Mouse (Mus musculus): ENCODE data around the gene Naa15.
"Not testable (repeated sequence)": the region's sequence is repeated elsewhere in the genome, so short reads cannot be mapped to it uniquely, and the experiment has no call there.

Naa15 gene

DNA sequence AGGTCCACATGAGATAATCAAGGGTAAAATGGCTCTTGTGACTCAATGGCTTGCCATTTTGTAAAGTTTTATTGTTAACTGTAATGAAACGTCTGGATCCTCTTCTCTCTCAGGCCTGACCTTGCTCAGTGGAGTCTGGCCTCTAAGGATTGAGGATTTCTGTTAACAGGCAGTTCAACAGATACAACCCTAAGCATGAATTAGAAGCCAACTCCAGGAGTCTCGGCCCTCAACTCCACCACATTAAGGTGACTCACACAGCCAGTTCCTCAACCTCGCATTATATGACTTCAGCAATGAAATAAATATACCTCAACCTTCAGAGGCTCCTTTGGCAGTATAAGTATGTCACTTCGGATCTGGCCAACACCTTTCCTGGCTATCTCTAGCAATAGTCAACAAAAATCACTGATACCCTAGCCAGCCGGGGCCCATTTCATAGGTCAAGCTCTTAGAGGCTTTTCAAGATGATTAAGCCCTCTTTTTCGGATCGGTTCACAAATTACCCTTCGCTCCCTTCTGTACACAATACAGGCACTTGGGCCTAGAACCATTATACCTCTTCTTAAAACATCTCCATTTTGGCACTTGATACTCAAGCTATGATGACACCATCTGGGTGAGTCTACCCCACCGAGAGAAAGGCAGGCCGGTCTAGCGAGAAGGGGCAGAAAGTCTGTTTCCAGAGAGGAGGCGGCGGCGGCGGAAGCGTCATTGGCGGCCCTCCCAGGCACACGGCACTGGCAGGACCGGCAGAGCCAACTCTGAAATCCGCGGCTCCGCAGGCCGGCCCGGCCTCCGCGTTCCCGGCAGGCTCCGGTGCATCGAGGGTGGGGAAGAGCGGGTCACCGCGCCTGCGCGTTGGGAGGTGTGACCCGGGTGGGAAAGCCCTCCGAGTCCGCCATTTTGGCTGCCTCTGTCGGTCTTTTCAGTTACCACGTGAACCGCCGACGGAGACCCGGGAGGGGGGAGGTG, at the start of gene Naa15:
Gene Naa15, plus strand, starts transcription at position 51 of the 975 bp plus-strand sequence.
- DNase-seq: peak; percentile 97

DNA sequence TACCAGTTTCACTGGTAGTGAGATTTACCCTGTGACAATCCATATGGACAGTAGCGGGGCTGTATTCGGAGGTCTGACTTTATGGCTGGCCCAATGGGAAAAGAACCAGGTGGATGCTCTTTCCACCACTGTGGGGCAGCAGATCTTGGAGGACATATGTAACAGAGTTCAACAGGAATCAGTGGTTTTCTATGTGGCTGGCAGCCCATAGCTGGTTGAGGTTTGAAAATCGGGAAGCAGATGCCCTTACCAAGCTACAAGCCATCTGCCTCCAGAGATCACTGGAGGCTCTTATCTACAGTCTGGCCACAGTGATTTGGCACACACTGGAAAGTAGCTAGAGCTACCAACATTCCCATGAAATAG, 49.4 kb upstream of the Naa15 start:
- no peak for DNase-seq

DNA sequence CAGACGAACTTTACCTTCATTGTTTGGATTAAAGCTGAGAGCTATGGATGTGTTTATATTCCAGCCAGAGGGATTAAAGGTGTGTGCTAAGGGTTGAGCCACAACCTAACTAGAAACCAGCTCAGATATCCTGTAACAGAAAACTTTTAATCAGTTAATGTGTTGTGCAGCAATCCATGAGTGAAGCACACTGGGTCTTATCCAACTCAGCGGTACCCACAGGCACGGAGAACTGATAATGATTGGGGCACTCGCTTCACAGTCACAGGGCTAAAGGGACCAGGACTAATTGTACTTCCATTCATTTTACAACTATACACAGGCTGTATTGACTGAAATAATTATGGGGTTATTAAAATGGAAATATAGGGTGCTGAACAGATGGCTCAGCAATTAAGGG, 48.0 kb upstream of the Naa15 start:
- no peak for DNase-seq

DNA sequence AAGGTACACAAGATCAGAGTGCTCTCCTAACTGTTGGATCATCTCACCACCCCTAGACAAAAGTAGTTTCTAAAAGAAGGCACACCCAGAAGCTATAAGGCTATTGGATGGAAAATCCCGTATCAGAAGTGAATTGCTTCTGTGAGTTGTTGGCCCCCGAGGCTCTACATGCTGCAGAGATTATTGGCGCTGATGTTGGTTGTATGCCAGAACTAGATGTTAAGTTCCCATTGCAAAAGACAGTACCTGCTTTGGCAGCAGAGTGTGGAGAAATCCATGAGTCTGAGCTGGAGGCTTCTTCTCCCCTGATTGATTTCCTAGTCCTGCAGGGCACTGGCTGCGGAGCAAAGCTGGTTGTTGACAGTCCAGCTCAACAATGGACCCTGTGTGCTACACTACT, 46.9 kb upstream of the Naa15 start:
- DNase-seq: no peak

DNA sequence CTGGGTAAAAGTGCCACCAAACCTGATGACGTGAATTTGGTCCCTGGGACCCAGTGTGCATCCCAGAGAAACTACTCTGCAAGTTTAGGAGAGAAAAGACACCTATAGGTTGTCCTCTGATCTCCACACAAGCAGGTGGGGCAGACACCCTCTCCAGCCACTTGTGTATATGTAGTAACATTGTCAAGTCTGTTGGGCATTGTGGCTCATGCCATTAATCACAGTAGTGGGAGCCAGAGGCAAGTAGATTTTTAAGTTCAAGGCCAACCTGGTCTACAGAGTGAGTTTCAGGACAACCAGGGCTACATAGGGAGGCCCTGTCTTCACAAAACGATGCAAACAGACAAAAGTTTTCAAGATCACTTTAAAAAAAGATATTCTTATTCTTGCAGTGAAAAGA, 43.1 kb upstream of the Naa15 start:
- DNase-seq: no peak

DNA sequence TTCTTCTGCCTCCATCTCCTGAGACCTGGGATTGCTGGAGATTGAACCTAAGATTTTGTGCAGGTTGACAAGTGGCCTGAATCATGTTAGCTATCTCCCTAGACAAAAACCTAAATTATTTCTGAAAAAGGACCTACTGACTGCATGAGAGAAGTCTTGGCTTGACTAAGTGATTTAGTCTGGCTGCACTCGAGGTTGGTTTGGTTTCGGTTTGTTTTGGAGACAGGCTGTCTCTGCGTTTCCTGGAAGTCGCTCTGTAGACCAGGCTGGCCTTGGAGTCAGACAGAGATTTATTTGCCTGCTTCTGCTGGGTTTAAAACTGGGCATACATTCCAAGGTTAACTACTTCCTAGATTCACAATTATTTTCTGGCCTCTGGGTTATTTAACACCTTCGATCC, 42.1 kb upstream of the Naa15 start:
- DNase-seq: no peak

DNA sequence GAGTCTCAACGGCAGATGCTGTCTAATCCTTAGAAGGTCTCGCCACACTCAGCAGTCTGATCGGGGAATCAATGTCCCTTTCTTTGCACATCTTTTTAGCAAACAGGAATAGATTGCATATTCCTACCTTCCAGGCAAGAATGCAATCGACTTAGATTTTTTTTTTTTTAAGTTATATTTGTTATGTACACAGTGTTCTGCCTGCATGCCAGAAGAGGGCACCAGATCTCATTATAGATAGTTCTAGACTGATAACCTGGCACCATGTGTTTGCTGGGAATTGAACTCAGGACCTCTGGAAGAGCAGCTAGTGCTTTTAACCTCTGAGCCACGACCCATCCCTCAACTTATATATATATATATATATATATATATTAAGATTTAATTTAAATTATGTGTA, 41.4 kb upstream of the Naa15 start:
- DNase-seq: no peak

DNA sequence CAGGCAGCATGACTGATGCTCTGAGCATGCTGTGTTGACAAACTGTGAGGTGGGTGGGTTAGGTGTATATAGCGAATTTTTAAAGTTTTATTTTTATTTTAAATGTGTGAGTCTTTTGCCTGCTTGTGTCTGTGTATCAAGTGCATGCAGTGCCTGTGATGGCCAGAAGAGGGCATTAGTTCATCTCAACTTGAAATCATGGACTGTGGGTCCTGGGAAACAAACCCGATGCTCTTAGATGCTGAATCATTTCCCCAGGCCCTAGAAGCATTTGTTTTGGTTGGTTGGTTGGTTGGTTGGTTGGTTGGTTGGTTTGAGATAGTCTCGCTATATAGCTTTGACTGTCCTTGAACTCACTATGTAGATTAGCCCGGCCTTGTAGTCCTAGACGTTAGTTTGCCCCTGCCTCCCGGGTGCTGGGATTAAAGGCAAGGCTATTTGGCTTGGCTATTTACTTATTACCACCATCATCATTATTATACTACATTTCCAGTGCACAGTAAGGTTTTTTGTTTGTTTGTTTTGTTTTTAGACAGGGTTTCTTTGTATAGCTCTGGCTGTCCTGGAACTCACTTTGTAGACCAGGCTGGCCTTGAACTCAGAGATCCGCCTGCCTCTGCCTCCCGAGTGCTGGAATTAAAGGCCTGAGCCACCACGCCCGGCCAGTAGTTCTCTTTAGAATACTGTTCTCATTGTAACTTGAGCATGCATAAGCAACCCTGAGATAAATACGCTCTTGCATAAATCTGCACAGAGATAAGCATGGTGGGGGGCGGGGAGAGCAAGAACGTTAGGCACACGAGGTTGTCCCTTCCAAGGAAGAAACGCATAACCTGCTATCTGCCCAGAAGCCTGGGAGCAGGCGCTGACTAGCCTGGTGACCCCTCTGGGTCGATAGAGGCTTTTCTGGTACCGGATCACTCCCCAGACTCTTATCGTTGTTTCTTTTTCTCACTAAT, 39.4 kb upstream of the Naa15 start:
- peak; percentile 83 for DNase-seq

DNA sequence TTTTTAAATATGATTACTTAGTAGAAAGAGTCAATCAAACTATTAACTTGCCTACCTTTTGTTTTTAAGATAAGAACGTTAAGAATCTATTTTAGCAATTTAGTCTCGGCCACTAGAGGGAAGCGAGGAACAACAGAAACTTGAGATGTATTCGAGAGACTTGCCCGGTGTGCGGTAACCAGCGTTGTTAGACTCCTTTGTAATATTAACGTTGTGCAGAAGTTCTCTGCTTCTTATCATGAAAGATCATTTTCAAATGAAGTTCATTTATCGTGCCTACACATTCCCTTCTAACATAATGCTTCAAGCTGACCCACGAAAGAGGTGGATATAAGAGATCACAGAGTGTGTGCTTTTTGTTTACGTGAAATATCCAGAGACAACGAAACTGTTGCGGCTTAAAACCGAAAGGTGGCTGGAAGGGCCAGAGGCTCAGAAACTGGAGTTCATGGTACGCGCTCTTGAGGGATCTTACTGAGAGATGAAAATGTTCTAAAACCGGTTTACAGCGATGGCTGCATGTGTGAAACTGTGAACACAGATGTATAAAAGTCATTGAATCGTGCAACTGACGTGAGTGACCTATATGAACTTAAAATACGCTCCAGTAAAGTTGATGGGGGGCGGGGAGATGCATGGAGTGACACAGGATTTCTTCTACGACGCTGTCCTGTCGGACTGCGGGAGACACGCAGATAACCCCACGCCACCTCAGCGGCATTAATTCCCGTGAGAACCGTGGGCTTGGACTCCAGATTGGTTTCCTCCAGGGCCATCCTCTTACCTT, 36.9 kb upstream of the Naa15 start:
- peak; percentile 76 for DNase-seq

DNA sequence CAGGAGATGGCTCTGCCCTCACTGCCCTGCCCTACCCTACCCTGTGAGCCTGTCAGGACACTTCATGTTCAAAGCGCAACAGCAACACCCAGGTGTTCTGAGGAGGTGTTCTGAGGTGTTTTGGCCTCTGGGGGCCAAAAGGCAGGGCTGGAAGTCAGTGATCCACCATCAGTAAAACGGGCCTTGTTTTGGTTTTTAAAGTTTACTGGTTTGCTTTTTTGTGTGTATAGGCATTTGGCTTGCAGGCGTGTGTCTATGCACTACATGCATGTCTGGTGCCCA, 36.3 kb upstream of the Naa15 start:
- DNase-seq: no peak

DNA sequence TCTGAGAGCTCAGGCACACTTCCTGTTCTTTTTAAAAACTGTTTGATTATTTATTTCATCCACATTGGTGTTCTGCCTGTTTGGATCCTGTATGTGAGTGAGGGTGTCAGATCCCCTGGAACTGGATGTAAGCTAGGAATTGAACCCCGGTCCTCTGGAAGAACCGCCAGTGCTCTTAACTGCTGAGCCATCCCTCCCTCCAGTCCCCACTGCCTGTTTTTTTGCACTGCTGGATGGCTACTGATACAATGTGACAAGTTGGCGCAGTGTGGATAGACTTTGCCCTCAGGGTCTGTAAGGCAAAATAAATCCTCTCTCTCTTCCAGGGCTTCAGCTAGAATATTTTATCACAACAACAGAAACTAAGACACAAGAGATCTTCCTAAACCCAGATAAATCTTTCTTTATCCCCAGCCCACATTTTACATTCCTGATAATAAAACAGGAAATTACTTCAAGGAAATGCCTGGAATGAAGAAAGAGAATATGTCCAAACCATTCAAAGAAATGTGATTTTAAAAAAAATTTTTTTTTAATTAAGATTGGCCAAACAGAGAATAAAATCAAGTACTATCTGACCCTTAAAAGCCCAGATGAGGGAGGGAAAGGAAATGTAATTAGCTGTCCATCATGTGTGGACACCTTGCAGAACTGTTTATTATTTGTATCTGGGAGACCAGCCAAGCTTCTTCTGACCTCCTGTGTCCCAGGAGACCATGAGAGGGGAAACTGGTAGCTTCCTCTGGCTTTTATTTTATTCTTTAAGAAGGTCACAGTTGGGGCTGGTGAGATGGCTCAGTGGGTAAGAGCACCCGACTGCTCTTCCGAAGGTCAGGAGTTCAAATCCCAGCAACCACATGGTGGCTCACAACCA, 34.9 kb upstream of the Naa15 start:
- peak; percentile 78 for DNase-seq

DNA sequence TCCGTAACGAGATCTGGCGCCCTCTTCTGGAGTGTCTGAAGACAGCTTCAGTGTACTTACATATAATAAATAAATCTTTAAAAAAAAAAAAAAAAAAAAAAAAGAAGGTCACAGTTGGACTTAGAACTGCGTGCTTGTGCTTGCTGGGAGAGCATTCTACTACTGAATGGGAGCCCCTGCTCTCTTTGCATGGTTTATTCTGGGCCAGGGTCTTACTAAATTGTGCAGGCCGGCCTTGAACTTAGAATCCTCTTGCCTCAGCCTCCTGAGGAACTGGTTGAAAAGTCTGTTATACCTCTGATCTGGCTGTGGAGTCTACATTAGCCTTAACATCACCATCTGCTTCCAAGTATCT, 34.3 kb upstream of the Naa15 start:
- no peak for DNase-seq

DNA sequence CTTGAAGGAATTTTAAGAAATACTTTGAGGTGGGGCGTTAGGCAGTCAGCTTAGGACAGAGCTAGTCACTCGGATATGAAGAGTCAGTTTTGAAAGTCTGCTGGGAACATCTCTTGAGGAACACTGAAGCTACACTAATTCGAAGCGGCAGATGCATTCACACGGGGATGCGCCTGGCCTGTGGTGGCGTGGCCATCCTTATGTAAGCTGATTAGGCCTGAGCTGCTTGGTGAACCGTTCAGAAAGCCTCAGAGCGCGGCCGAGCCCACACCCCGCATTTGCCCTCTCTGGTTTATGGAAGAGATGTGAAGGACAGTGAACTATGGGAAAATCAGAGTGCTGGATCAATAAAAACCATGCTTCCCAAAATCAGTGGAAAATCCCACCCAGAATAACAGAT, 31.5 kb upstream of the Naa15 start:
- peak; percentile 96 for DNase-seq

DNA sequence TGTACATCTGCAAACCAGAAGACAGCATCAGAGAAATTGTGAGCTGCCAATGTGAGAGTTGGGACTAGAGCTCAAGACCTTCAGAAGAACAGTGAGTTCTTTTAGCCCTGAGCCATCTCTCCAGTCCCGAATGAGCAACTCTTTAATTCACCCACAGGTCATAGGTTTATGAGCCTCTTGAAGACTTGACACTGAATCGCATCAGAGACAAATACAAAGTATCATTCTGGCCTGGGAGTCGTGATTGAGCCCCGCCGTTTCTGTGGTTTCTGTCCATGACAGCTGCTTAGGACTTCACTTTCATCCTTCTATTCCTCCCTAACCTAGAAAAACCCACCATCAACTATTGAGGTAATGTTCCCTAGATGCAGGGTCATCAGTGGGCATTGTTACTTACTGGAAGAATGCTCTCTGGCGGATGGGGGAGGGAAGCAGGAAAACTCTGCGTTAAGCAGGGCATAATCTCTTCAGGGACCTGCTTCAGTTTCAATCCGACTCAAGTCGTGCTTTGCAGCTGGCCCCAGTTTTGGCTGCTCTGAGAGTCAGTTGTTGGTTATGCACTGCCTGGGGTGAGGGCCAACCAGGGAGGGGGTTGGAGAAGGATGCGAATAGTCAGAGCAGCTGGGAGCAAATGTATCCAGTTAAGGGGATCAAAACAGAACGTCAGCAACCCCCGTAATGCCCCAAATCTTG, 28.4 kb upstream of the Naa15 start:
- peak; percentile 82 for DNase-seq

DNA sequence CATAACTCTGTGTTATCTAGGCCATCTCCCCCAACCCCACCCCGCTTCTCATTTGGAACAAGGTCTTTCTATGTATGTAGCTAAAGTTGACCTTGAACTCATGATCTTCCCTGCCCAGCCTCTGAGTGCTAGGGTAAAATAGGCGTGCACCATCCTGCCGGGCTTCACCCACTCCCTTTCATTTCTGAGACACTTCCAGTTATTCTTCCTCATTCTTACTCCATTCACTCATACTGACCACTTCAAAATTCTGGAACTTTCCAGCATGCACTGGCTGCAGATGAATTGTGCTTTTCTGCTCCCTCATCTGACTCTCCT, 27.9 kb upstream of the Naa15 start:
- DNase-seq: no peak

DNA sequence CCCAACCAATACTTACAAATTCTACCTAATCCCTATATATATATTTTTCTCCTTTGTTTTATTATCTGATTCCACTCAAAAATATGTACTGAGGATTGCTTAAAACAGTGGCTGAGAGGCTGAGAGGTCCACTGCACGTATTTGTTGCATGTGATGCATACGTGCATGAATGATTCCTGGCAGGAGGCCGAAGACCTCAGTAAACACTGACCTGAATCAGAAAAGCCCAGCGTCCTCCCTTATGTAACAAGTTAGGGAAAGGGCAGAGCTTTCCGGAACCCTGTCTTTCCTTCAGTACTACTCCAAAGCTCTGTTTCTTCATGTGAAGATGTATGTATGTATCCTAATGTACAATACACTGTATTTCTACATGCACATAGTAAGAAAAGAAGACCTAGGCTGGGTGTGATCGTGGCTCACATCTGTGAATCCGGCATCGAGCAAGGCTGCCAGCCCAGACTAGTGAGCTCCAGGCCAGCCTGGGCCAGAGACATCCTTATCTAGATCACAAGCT, 27.0 kb upstream of the Naa15 start:
- peak; percentile 85 for DNase-seq

DNA sequence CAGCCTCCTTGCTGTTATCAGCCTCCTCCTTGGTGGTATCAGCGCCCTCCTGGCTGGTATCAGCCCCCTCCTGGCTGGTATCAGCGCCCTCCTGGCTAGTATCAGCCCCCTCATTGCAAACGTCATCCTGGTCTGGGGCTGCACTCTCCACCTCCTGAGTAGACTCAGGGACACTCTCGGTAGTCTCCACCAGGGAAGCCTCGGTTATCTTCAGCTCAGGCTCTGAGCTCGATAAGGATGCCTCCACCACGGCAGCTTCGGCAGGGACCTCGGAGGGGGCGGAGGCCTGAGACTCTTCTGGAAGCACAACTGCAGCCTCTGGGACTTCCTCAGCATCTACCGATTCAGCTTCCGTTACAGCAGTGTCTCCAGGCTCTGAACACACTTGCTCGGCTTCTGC, 26.0 kb upstream of the Naa15 start:
- DNase-seq: peak; percentile 46

DNA sequence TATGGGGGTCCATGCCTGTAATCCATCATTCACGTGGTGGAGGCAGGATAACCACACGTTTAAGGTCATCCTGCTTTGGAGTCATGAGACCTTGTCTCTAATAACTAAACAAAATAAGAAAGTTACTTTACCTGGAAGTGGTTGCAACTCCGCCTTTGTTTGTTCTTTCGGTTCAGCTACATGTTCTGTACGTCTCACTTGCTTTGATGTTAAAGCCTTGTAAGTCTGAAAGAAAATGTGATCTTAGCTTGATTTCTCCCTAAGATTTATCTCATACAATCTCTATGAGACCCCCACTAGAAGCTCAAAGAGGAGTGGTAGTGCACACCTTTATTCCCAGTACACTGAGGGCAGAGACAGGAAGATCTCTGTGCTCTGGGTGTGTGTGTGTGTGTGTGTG, 23.9 kb upstream of the Naa15 start:
- no peak for DNase-seq

DNA sequence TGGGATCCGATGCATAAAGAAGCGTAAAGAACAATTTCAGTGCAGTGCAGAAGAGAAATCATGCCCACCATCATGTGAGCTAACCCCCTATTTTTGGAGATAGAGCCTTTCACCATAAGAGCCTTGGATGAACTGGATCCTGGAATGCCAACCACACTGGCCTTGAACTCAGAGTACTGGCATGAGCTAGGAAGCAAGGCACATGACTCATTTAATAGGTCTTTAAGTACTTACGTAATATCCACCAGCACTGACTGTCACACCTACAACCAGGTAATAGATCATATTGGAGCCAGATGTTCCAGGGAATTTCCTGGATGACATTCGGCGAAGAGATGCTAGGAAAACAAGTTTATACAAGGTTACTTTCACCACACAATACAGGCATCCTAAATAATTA, 23.4 kb upstream of the Naa15 start:
- DNase-seq: no peak

DNA sequence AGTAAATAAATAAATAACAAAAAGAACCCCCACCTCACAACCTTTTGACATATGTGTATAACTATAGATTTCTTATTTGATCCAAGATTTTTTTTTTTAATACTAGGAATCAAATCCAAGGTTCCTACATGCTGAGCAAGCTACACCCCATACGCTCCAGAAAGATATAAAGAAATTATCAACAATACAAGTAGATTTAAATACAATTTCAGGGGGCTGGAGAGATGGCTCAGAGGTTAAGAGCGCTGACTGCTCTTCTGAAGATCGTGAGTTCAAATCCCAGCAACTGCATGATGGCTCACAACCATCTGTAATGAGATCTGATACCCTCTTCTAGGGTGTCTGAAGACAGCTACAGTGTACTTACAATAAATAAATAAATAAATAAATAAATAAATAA, 21.9 kb upstream of the Naa15 start:
- DNase-seq: not testable (repeated sequence)

DNA sequence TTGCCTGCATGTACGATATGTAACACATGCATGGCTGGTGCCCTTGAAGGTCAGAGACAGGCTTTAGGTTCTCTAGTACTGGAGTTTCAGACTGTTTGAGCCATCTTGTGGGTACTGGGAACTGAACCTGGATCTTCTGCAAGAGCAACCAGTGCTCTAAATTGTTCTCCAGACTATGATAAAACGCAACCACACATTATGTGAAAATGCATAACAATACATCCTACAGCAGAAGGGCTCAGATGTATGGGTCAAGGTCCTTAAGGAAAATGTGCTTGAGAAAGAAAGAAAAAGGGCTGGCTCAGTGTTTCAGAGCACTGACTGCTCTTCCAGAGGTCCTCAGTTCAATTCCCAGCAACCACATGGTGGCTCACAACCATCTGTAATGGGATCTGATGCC, 21.3 kb upstream of the Naa15 start:
- DNase-seq: no peak

DNA sequence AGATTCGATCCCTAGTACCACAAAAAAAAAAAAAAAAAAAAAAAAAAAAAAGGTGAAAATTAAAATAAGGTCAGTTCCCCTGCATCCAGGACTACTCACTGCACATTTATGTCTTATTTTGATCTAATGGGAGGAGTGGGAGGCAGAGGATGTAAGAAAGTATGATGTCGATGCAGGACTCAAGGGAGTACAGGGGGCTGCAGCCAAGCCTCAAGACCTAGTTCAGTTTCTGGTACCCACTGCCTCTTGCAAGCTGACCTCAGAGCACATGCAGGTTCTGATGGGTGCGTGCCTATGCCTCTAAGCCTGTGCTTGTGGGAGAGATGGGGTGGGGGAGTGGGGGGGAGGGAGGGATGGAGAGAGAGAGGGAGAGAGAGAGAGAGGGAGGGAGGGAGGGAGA, 20.1 kb upstream of the Naa15 start:
- DNase-seq: no peak
